Mouse (Mus musculus): ENCODE measurements around the gene Slc35f3.

The Slc35f3 gene

GRCm38 (mm10) chr8:126298296-126299093 is at the start of gene Slc35f3:
Slc35f3 (plus strand) TSS chr8:126298558.
- peak; percentile 53 for DNase-seq (ENCODE audit: low read depth, low spot score)

- no peak for DNase-seq (ENCODE audit: low read depth, low spot score)
Measured at GRCm38 (mm10) chr8:126250486-126250885, 47.9 kb upstream of the Slc35f3 start.

- peak; percentile 12 for DNase-seq (ENCODE audit: low read depth, low spot score)
Measured at GRCm38 (mm10) chr8:126256585-126257391, 41.6 kb upstream of the Slc35f3 start.

- DNase-seq (ENCODE audit: low read depth, low spot score) = no peak
Measured at GRCm38 (mm10) chr8:126257392-126257681, 41.0 kb upstream of the Slc35f3 start.

GRCm38 (mm10) chr8:126258175-126258781 is 40.1 kb upstream of the Slc35f3 start:
- DNase-seq (ENCODE audit: low read depth, low spot score) = peak; percentile 81

GRCm38 (mm10) chr8:126265186-126265585 is 33.2 kb upstream of the Slc35f3 start:
- no peak for DNase-seq (ENCODE audit: low read depth, low spot score)

GRCm38 (mm10) chr8:126267118-126267517 is 31.2 kb upstream of the Slc35f3 start:
- peak; percentile 77 for DNase-seq (ENCODE audit: low read depth, low spot score)

- DNase-seq (ENCODE audit: low read depth, low spot score) = no peak
Measured at GRCm38 (mm10) chr8:126269733-126270132, 28.6 kb upstream of the Slc35f3 start.

- no peak for DNase-seq (ENCODE audit: low read depth, low spot score)
Measured at GRCm38 (mm10) chr8:126272445-126272844, 25.9 kb upstream of the Slc35f3 start.

- DNase-seq (ENCODE audit: low read depth, low spot score) = no peak
Measured at GRCm38 (mm10) chr8:126273066-126273465, 25.3 kb upstream of the Slc35f3 start.

GRCm38 (mm10) chr8:126274866-126275360 is 23.4 kb upstream of the Slc35f3 start:
- no peak for DNase-seq (ENCODE audit: low read depth, low spot score)

GRCm38 (mm10) chr8:126275886-126276285 is 22.5 kb upstream of the Slc35f3 start:
- no peak for DNase-seq (ENCODE audit: low read depth, low spot score)

- DNase-seq (ENCODE audit: low read depth, low spot score) = no peak
Measured at GRCm38 (mm10) chr8:126291951-126292350, 6.4 kb upstream of the Slc35f3 start.

- DNase-seq (ENCODE audit: low read depth, low spot score) = peak; percentile 80
Measured at GRCm38 (mm10) chr8:126297284-126297845, 993 bp upstream of the Slc35f3 start.

GRCm38 (mm10) chr8:126299333-126299732 is 975 bp downstream of the Slc35f3 start:
- no peak for DNase-seq (ENCODE audit: low read depth, low spot score)

- DNase-seq (ENCODE audit: low read depth, low spot score) = no peak
Measured at GRCm38 (mm10) chr8:126300350-126300749, 2.0 kb downstream of the Slc35f3 start.

- DNase-seq (ENCODE audit: low read depth, low spot score) = no peak
Measured at GRCm38 (mm10) chr8:126301580-126301979, 3.2 kb downstream of the Slc35f3 start.

- no peak for DNase-seq (ENCODE audit: low read depth, low spot score)
Measured at GRCm38 (mm10) chr8:126307164-126307563, 8.8 kb downstream of the Slc35f3 start.

- no peak for DNase-seq (ENCODE audit: low read depth, low spot score)
Measured at GRCm38 (mm10) chr8:126309015-126309414, 10.7 kb downstream of the Slc35f3 start.

- no peak for DNase-seq (ENCODE audit: low read depth, low spot score)
Measured at GRCm38 (mm10) chr8:126324931-126325330, 26.6 kb downstream of the Slc35f3 start.

GRCm38 (mm10) chr8:126326136-126326535 is 27.8 kb downstream of the Slc35f3 start:
- no peak for DNase-seq (ENCODE audit: low read depth, low spot score)

- DNase-seq (ENCODE audit: low read depth, low spot score) = no peak
Measured at GRCm38 (mm10) chr8:126326731-126327130, 28.4 kb downstream of the Slc35f3 start.

Measured in ES-CJ7 (cell line).